In genomic region chr3:97337306-97337705, GRCm38 (mm10) we compare ENCODE assay signal across 7 mouse cellular contexts. TPM values are rescaled to one million over a fixed set of nuclear protein-coding genes. Genes with fewer than 3 reads are reported as not detected.
DNase-seq lines count a peak whose midpoint lies in the region; ATAC-seq and TF ChIP-seq lines count a peak whose summit lies in the region.

No protein-coding gene starts in this region.

- peaks cover 13% of the 10 kb centered on the region for H3K4me1 ChIP-seq in heart, embryonic 12.5 days (replicated peaks)
- 0 out of 2 replicates have a peak, but pooled peaks cover 3% of the 10 kb centered on the region for H3K4me1 ChIP-seq in cerebellum, adult 2 months (ENCODE audit: control insufficient read depth, insufficient read depth, low read length)

- H3K4me3 ChIP-seq in heart, embryonic 12.5 days, result no peak overlapping the region
- H3K4me3 ChIP-seq in cerebellum, adult 2 months (replicated peaks; ENCODE audit: insufficient read depth, low read depth, low read length), result no peak overlapping the region

- ATAC-seq in heart, embryonic 12.5 days (ENCODE audit: insufficient number of reproducible peaks, low FRiP score), result 0 out of 2 replicates have a peak, but pooled peaks have one; percentile 56

- H3K4me2 ChIP-seq in heart, embryonic 12.5 days, result peak overlapping the region; percentile 53

- H3K27ac ChIP-seq in heart, embryonic 12.5 days (ENCODE audit: poor library complexity, severe bottlenecking), result no peak overlapping the region
- H3K27ac ChIP-seq in cerebellum, adult 2 months (ENCODE audit: insufficient read depth, low read length), result no peak overlapping the region

- H3K9ac ChIP-seq in heart, embryonic 12.5 days, result no peak overlapping the region

- H3K27me3 ChIP-seq in heart, embryonic 12.5 days (replicated peaks), result 0 out of 2 replicates have a peak, but pooled peaks cover 7% of the 10 kb centered on the region
- no peaks in the 10 kb centered on the region for H3K27me3 ChIP-seq in cerebellum, adult 2 months (ENCODE audit: control insufficient read depth, insufficient read depth, low read length)

- no peak for TF ChIP-seq CTCF in cerebellum, adult 2 months (IDR thresholded peaks at IDR 0.05; ENCODE audit: borderline replicate concordance, insufficient read depth, low read depth, low read length)

- 7% methylated on average over 11 of the region's 11 CpGs for WGBS in heart, embryonic 12.5 days
- WGBS in cerebellum, adult 2 months, result 22% methylated on average over 11 of the region's 11 CpGs

- TF ChIP-seq POLR2A in cerebellum, adult 2 months (IDR thresholded peaks at IDR 0.05; ENCODE audit: borderline replicate concordance, insufficient read depth, low read length), result no peak

- no peaks in the 10 kb centered on the region for H3K36me3 ChIP-seq in heart, embryonic 12.5 days

- H3K9me3 ChIP-seq in heart, embryonic 12.5 days (replicated peaks), result no peaks in the 10 kb centered on the region

- DNase-seq in right cerebral cortex, adult 18-20 months, result peak; percentile 65
- DNase-seq in right cerebral cortex, postnatal 4 days, result no peak
- DNase-seq in layer of hippocampus, adult 9-11 months, result peak; percentile 43
- DNase-seq in right cerebral cortex, postnatal 25 days, result peak; percentile 31
- DNase-seq in thymus, postnatal 36 days, result no peak
- no peak for DNase-seq in cerebellum, adult 2 months

RNA-seq across cellular contexts. Expression of gene Bcl9, which starts 39.6 kb away (rescaled TPM):
- 38.6 and 40.7 TPM in 2 replicates for polyA plus RNA-seq in heart, embryonic 12.5 days (2016; fragmentation: Nextera tagmentation; extraction: Ambion mirVana)
- 22.7 and 22.9 TPM in 2 replicates for polyA plus RNA-seq in cerebellum, adult 2 months (2012; rRNA removed)

Comparison
In these comparisons a context has a peak if more than half of its experiments do, and no peak if none do; other contexts are left out.
1. DNase-seq: peak in right cerebral cortex, adult 18-20 months (single experiment), layer of hippocampus, adult 9-11 months (single experiment) and right cerebral cortex, postnatal 25 days (single experiment); none in right cerebral cortex, postnatal 4 days (single experiment), thymus, postnatal 36 days (0 of 2) and cerebellum, adult 2 months (0 of 2).